Mouse (Mus musculus) liver, embryonic 16.5 days (tissue): ENCODE results near the gene Myom3. TPM values are rescaled to one million over a fixed set of nuclear protein-coding genes. Genes with fewer than 3 reads are reported as not detected.
A peak's percentile ranks its signal among the peaks of the same experiment; 100 is the strongest.

Experiments used
- ATAC-seq: fragments of 200-750 bp; cut with Nextera tagmentation; 2 replicates; pipeline ENCODE4 v1.8.0; 2017; ENCODE audit warnings: low read depth, mild to moderate bottlenecking, moderate number of reproducible peaks, moderate library complexity
- H3K27ac ChIP-seq: fragments of 300-500 bp; sonication (generic); 2 replicates; pipeline ENCODE4 v1.5.1; 2014; ENCODE audit warnings: mild to moderate bottlenecking, low read length
- H3K27me3 ChIP-seq: fragments of 300-500 bp; sonication (generic); 2 replicates; pipeline ENCODE4 v1.6.1; 2014; ENCODE audit warnings: low read depth, low read length, mixed read lengths; ENCODE audit not compliant: control insufficient read depth, insufficient read depth
- H3K36me3 ChIP-seq: fragments of 300-500 bp; sonication (generic); 2 replicates; pipeline ENCODE4 v1.6.1; 2014; ENCODE audit warnings: mild to moderate bottlenecking; ENCODE audit not compliant: control insufficient read depth, insufficient read depth
- H3K4me1 ChIP-seq: fragments of 300-500 bp; sonication (generic); 2 replicates; pipeline ENCODE4 v1.6.1; 2014; ENCODE audit warnings: low read depth, low read length, mixed read lengths; ENCODE audit not compliant: control insufficient read depth
- H3K4me2 ChIP-seq: fragments of 300-500 bp; sonication (generic); 2 replicates; pipeline ENCODE4 v1.6.1; 2014; ENCODE audit warnings: low read depth, low read length, mixed read lengths
- H3K4me3 ChIP-seq: fragments of 300-500 bp; sonication (generic); 2 replicates; pipeline ENCODE4 v1.5.1; 2014; ENCODE audit warnings: low read depth, mild to moderate bottlenecking, low read length
- H3K9ac ChIP-seq: fragments of 300-500 bp; sonication (generic); 2 replicates; pipeline ENCODE4 v1.6.1; 2014; ENCODE audit warnings: low read depth, low read length
- H3K9me3 ChIP-seq: fragments of 300-500 bp; sonication (generic); replicated peaks from 2 replicates; pipeline ENCODE4 v1.6.1; 2016; ENCODE audit warnings: low read length; ENCODE audit not compliant: control insufficient read depth
- WGBS: fragments of 180-500 bp; shearing (Covaris S2); extraction: QIAGEN DNeasy Blood & Tissue Kit; methylation state at CpG from one replicate; pipeline ENCODE4 v1.1.7; 2014; ENCODE audit not compliant: insufficient replicate concordance; 5-methylcytosine and 5-hydroxymethylcytosine counted together
- polyA plus RNA-seq: library from polyadenylated mRNA; unstranded; fragments of >200 nt; fragmentation: Nextera tagmentation; extraction: Ambion mirVana; gene quantifications from 2 replicates; pipeline ENCODE4 v1.2.1, GENCODE M21; 2015

Gene Myom3
- polyA plus RNA-seq, 1 experiment from 2014 or later: 0.72 TPM

GRCm38 (mm10) chr4:135853987-135854546, 94.6 kb downstream of the Myom3 start:
- H3K4me2 ChIP-seq: peak overlapping the region; percentile 95; the same call in 1 of the 2 replicates
- ATAC-seq: no peak
- H3K9ac ChIP-seq: peak overlapping the region; percentile 10; the same call in 1 of the 2 replicates
- H3K36me3 ChIP-seq: peaks cover 4% of the 10 kb centered on the region
- no peaks in the 10 kb centered on the region for H3K9me3 ChIP-seq
- WGBS: 83% methylated on average over 14 of the region's 14 CpGs
- H3K4me3 ChIP-seq: no peak overlapping the region
- no peaks in the 10 kb centered on the region for H3K27me3 ChIP-seq
- H3K27ac ChIP-seq: peak overlapping the region; percentile 99
- H3K4me1 ChIP-seq: peaks cover 69% of the 10 kb centered on the region

- H3K4me1 ChIP-seq: peaks cover 74% of the 10 kb centered on the region
These were observed 95.1 kb downstream of the Myom3 start for GRCm38 (mm10) chr4:135854630-135855029.

GRCm38 (mm10) chr4:135855080-135855479, 95.6 kb downstream of the Myom3 start:
- peak overlapping the region; percentile 95 for H3K4me2 ChIP-seq
- H3K4me3 ChIP-seq: peak overlapping the region; percentile 98
- no peaks in the 10 kb centered on the region for H3K27me3 ChIP-seq
- no peak for ATAC-seq
- H3K9me3 ChIP-seq: no peaks in the 10 kb centered on the region
- peaks cover 72% of the 10 kb centered on the region for H3K4me1 ChIP-seq
- 3% methylated on average over 6 of the region's 6 CpGs for WGBS
- H3K9ac ChIP-seq: peak overlapping the region; percentile 94
- H3K36me3 ChIP-seq: peaks cover 10% of the 10 kb centered on the region
- H3K27ac ChIP-seq: peak overlapping the region; percentile 99

More at GRCm38 (mm10) chr4:135854630-135855029, 95.1 kb downstream of the Myom3 start:
- Histone ChIP-seq H3K27ac (peak overlapping the region; percentile 99), H3K9ac (peak overlapping the region; percentile 94), H3K36me3 (peaks cover 10% of the 10 kb centered on the region), H3K4me3 (peak overlapping the region; percentile 98), H3K4me2 (peak overlapping the region; percentile 95), H3K27me3 (no peaks in the 10 kb centered on the region), H3K9me3 (no peaks in the 10 kb centered on the region)
- 70% methylated on average over 11 of the region's 11 CpGs for WGBS
- no peak for ATAC-seq

- ATAC-seq: peak; percentile 87
- peak within 1 kb of the TSS; percentile 99 for H3K27ac ChIP-seq
- peak within 1 kb of the TSS; percentile 94 for H3K9ac ChIP-seq
- peak within 1 kb of the TSS; percentile 95 for H3K4me2 ChIP-seq
- no peaks in the 10 kb centered on the region for H3K9me3 ChIP-seq
- no peaks in the 10 kb centered on the region for H3K27me3 ChIP-seq
- H3K4me1 ChIP-seq: peaks cover 68% of the 10 kb centered on the region
- under 1% methylated on average over 62 of the region's 67 CpGs for WGBS
- peaks cover 10% of the 10 kb centered on the region for H3K36me3 ChIP-seq
- H3K4me3 ChIP-seq: peak within 1 kb of the TSS; percentile 98
These were observed 96.2 kb downstream of the Myom3 start, which contains the start of gene Srsf10 for GRCm38 (mm10) chr4:135855536-135856222. Gene Srsf10, plus strand, starts transcription at chr4:135855747.

GRCm38 (mm10) chr4:135856223-135857091, 96.9 kb downstream of the Myom3 start:
- H3K27me3 ChIP-seq: no peaks in the 10 kb centered on the region
- peak; percentile 70 for ATAC-seq
- peak overlapping the region; percentile 95 for H3K4me2 ChIP-seq
- no peaks in the 10 kb centered on the region for H3K9me3 ChIP-seq
- H3K9ac ChIP-seq: peak overlapping the region; percentile 94
- under 1% methylated on average over 89 of the region's 91 CpGs for WGBS
- peaks cover 13% of the 10 kb centered on the region for H3K36me3 ChIP-seq
- H3K4me1 ChIP-seq: peaks cover 61% of the 10 kb centered on the region
- H3K27ac ChIP-seq: peak overlapping the region; percentile 99
- peak overlapping the region; percentile 98 for H3K4me3 ChIP-seq

- ATAC-seq: no peak
- H3K4me2 ChIP-seq: peak overlapping the region; percentile 95
- H3K4me3 ChIP-seq: peak overlapping the region; percentile 98
- H3K36me3 ChIP-seq: peaks cover 20% of the 10 kb centered on the region
- WGBS: 10% methylated on average over 7 of the region's 7 CpGs
- no peaks in the 10 kb centered on the region for H3K9me3 ChIP-seq
- H3K27ac ChIP-seq: peak overlapping the region; percentile 48
- H3K27me3 ChIP-seq: no peaks in the 10 kb centered on the region
- peak overlapping the region; percentile 94 for H3K9ac ChIP-seq
- H3K4me1 ChIP-seq: peaks cover 50% of the 10 kb centered on the region
These were observed 98.2 kb downstream of the Myom3 start for GRCm38 (mm10) chr4:135857597-135858186.

Other genes with a start within 250 kb of the Myom3 start
- gene Grhl3, start 186.1 kb upstream of the Myom3 start, polyA plus RNA-seq: 0.37 and 0.61 TPM in 2 replicates
- 0.19 and 0.31 TPM in 2 replicates for gene Ifnlr1, start 73.4 kb upstream of the Myom3 start, polyA plus RNA-seq
- gene Il22ra1, start 31.5 kb upstream of the Myom3 start, polyA plus RNA-seq: 0.34 and 0.50 TPM in 2 replicates
- gene Srsf10, start 96.0 kb downstream of the Myom3 start, polyA plus RNA-seq: 81.8 and 90.3 TPM in 2 replicates
- gene Pnrc2, start 114.1 kb downstream of the Myom3 start, polyA plus RNA-seq: 74.9 and 81.1 TPM in 2 replicates
- 2.9 TPM in 2 replicates for gene Cnr2, start 135.7 kb downstream of the Myom3 start, polyA plus RNA-seq
- gene Fuca1, start 161.0 kb downstream of the Myom3 start, polyA plus RNA-seq: 22.7 and 28.0 TPM in 2 replicates
- 105 and 107 TPM in 2 replicates for gene Hmgcl, start 186.7 kb downstream of the Myom3 start, polyA plus RNA-seq
- gene Gale, start 204.0 kb downstream of the Myom3 start, polyA plus RNA-seq: 34.5 and 37.6 TPM in 2 replicates
- gene Lypla2, start 212.9 kb downstream of the Myom3 start, polyA plus RNA-seq: 37.0 and 39.9 TPM in 2 replicates
- gene Pithd1, start 227.5 kb downstream of the Myom3 start, polyA plus RNA-seq: 61.4 and 63.3 TPM in 2 replicates